Mouse (Mus musculus): ENCODE measurements around the gene Cap2.

Cap2 gene

DNA sequence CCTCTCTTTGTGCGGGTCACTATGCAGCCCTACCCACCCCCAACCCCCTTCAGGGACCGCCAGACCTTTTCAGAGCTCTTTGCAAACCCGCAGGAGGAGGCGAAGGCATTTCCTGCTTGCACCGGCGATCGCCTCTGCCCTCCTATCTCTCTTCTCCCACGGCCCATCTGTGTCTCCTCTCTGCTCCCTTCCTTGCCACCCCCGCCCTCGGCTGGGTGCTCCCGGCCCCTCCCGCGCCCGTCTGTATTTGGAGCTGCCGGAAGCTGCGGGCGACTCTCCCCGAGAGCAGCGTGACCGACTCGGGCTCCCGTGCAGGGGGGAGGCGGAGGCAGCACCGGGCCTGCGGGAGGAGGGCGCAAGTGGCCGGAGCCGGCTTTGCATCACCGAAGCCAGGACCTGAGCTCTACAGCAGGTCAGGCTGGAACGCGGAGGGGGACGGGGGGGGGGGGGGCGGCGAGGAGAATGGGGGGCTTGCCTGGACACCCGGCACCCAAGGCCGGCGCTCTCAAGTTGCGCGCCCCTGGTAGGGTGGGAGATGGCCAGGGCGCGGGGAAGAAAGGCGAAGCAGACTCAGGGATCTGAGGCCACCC is at the start of gene Cap2:
Gene Cap2 (plus strand): TSS at position 49 of the 590 bp plus-strand sequence.
- DNase-seq (ENCODE audit: low spot score in 2 of 2), result peak; percentile 86 to 93

DNA sequence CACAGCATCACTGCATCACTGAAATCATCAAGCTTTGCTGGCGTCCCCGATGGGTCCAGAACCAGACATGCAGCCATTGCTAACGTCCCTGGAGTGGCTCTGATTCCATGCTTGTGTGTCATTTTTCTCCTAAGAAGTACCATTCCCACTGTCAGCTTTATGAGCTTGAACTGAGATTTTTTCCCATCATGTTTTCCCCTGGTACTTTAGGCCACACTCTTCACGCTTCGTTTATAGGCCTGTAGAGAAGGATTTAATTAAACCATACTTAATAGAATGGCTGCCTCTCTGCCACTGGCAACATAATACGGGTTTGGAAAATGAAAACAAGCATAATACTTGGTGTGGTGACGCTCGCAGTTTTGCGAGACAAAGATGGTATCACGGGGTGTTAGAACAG is 42.1 kb upstream of the Cap2 start:
- no peak for DNase-seq (ENCODE audit: low spot score in 2 of 2)

DNA sequence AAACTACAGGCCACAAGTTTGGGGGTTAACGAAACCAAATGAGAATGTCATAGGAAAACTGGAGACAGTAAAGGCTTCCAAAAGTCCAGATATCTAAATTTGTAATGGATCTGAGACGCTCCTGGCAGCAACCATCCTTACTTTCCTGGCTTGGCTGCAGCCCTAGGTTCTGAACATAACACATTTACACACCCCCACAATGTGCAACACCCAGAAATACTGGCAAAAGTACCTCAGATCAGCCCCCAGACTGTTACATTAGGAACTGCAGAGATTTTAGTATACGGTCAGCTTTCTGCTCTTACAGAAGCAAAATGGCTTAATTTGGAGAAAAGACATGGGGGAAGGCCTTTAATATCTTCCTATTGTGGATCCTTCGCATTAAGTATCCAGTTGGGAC is 39.4 kb upstream of the Cap2 start:
- peak; percentile 5 to 59 for DNase-seq (ENCODE audit: low spot score in 2 of 2)

DNA sequence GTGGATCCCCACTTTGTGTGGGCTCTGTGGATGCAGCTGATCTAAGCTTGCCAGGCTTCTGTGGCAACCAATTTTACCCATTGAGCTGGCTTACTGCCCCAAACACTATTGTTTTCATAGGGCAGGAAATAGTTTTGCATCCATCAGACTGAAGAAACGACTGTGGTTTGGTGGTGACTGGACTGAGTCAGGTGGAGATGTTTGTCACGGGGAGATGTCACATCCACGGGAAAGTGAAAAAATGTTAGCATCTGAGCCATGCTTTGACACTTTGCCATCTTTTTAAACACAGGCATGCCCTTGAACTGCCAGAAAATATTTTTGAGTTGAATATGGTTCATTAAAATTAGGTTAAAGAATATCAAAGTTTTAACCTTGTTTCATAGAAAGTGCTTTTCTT is 37.9 kb upstream of the Cap2 start:
- no peak for DNase-seq (ENCODE audit: low spot score in 2 of 2)

DNA sequence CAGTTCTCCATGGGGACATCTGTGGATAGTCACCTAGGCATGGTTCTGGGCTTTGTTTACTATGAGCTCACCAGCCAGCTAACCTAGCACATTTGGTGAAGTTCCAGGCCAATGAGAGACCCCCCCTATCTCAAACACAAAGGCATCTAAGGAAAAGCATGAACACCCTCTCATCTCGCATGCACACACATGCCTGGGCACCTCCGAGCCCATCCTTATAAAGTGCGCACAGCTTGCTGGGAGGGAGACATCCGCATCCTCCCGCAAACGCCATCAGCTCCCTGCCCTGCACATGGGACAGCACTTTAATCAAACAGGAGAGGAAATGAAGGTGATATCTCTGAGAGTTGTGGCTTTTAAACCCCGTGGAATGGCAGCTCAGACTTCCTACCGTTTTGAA is 33.4 kb upstream of the Cap2 start:
- DNase-seq (ENCODE audit: low spot score in 2 of 2), result no peak

DNA sequence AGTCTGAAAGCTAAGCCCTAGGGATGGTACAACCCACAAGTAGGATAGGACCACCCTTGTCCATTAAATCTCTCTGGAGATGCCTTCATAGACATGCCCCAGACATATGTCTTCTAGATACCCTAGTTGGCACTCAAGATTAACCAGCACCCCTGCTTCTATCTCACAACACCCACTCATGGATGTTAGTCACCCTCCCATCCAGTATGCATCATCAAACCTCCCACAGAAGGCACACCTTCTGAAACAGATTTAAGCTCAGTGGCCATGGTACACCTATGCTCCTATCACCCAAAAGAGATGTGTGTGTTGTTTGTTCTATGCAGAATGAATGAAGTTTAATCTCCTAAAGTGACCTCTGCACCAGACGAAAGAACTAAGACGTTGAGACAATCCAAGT is 32.1 kb upstream of the Cap2 start:
- DNase-seq (ENCODE audit: low spot score in 2 of 2), result no peak

DNA sequence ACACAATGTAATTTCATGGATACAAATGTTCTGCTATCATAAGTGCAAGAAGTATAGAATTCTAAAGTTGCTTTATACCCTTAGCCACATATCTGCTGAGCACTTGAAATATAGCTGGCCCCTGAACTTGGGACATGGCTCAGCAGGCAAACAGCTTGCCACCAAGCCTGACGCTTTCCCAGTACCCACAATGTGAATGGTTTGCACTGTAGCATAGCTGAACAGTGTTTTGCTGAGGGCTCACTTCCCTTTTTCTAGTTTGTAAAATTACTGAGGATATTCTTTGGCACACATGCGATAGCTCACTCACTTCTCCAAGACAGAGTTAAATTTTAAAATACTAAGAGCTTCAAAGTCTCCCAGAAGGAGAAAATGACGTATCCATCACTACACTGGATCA is 20.4 kb upstream of the Cap2 start:
- DNase-seq (ENCODE audit: low spot score in 2 of 2), result no peak

DNA sequence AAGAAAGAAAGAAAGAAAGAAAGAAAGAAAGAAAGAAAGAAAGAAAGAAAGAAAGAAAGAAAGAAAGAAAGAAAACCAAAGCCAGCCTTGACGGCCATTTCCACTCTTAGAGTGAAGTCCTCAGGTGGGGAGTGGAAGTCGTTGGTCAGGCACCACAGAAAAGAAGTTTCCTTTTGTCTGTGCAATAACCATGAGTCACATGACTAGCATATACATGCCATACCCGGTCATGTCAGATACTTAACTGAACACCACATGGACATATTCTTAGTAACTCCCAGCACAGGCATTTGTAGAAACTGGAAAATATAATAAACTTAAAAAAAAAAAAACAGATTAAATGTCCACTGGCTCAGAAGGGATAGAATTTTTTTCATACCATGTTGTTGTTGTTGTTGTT is 16.0 kb upstream of the Cap2 start:
- DNase-seq (ENCODE audit: low spot score in 2 of 2), result no peak

DNA sequence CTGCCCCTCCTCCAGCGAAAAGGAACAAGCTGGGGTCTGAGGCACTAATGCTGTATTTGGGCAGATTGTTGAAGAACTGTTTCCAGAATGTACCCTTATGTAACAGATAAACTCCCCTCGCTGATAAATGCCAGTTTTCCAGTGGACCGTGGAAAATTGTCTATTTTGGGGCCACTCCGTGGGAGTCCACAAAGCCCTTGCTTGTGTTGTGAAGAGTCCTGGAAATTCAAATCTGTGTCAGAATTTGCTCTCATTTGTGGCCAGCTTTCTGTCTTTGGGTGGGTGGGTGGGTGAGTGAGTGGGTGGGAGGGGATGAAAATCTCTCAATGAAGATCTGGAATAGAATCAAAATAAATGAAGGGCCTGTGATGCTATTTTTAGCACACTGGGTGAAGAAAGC is 13.5 kb upstream of the Cap2 start:
- peak; percentile 16 to 44 for DNase-seq (ENCODE audit: low spot score in 2 of 2)

DNA sequence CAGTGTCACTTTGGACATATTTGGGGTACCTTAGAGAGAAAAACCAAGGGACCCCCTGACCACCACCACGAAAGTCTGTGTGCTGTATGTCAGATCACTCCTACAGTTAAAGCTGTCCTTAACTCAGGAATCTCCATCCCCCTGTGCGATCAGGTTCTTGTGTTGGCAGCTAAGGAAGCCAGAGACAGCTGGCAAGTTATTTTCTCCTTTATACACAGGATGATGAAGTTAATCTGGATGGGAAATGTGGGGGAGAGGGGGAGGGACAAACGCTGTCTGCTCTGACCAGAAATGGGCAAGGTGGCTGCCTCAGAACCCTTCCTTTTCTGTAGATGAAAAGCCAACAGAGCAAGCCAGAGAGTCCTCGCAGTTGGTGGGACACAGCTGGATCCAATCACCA is 11.0 kb upstream of the Cap2 start:
- no peak for DNase-seq (ENCODE audit: low spot score in 2 of 2)

DNA sequence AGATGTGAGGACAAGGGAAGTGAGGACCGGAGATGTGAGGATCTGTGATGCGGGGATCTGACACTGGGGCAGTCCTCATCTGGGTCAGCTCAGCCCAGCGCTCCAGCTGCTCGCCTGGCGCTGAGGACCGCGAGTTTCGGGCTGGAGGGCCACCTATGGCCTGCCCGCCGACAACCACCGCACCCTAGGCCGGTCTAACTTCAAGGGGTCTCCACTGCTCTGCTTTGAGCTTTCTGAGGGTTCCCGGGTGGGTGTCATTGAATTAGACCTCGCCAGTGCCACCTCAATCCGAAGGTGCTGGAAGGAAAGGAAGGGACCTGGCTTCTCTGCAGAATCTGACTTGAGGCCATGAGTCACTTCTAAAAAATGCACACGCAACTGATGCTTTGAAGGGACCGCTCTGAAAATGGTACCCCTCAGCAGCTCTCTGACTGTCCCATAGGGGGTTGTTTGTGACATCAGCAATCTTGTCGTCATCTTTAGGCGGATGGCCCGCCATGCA is 793 bp downstream of the Cap2 start:
- DNase-seq (ENCODE audit: low spot score in 2 of 2), result peak; percentile 19 to 28

DNA sequence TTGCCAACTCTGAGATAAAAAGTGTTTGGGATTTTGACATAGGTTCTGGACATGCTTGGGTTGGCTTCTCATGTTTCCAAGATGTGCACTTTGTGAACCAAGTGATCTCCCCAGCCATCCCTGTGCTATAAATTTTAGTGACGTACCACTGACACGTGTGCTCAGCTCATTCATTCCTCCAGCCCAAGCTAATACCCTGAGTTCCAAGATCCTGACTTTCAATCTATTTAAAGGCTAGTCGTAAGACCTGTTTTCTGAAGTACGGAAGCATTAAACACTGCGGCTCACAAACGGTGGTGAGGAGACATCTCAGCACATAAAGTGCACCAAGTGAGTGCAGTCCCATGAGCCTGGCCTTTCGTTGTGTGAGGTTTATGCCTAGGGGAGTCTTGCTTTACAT is 6.3 kb downstream of the Cap2 start:
- DNase-seq (ENCODE audit: low spot score in 2 of 2), result no peak

DNA sequence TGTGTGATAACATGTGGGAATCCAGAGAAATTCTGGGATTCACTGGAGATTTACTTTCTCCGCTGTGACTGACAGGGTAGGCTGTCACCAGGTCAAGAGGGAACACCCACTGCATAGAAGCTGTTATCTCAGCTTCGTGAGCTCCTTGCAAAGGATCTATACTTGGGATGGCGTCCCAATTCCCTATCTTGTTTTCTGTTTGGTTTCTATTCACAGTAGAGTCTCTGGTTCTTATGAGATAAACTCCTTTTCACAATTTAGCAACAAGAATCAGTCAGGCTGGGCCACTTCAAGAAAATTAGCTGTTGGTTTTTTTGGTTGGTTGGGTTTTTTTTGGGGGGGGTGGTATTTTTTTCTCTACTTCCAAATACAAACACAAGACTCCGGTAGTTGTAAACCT is 7.2 kb downstream of the Cap2 start:
- DNase-seq (ENCODE audit: low spot score in 2 of 2), result no peak

DNA sequence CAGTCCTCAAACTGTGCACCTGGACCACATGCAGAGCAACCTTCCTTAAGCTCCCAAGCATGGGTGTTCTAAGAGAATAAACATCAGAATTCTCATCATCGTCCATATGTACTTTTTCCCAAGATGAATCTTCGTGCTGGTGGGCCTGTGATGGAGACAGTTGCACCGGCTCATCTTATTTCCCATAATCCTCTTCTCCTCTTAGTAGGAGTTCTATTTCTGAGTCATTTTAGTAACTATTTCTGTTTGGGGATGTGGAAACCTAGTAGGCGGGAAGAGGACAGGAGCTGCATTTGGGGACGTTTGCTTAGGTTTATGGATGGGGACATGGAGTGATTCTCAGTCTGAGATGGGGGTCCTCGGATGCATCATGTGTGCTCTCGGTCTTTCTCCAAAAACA is 8.8 kb downstream of the Cap2 start:
- DNase-seq (ENCODE audit: low spot score in 2 of 2), result no peak

DNA sequence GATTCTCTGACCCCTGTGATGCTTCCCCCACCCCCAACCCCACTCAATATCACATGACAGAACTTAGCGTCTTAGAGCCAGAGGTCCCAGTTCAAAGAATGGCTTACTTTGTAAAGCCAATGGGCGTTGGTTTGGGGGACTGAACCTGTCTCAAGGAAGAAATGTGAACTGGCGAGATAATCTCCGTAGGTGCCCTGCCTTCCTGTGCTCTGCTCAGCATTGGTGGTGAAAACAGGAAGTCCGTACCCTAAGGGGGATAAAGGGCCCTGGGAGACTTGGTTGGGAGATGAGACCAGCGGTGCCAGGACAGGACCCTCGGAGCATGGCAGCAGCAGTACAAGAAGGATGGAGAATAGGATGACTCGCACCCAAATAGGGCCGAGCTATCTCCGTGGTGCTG is 12.8 kb downstream of the Cap2 start:
- no peak for DNase-seq (ENCODE audit: low spot score in 2 of 2)

DNA sequence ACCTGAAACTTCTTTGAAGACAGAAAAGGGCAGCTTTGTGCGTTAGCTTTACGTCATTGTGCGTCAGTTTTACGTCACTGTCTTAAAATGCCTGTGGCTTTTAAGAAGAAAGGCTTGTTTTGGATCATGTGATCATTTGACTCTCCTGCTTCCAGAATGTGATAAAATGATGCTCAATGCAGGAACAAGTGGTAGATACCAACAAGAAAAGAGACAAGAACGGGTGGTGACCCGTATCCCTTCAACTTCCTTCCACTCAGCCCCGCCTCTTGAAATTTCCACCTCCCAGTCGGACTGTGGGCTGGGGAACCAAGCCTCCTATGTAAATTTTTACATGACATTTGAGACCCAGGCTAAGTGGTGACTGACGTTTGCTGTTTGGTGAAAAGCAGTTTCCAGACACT is 13.5 kb downstream of the Cap2 start:
- DNase-seq (ENCODE audit: low spot score in 2 of 2), result no peak

DNA sequence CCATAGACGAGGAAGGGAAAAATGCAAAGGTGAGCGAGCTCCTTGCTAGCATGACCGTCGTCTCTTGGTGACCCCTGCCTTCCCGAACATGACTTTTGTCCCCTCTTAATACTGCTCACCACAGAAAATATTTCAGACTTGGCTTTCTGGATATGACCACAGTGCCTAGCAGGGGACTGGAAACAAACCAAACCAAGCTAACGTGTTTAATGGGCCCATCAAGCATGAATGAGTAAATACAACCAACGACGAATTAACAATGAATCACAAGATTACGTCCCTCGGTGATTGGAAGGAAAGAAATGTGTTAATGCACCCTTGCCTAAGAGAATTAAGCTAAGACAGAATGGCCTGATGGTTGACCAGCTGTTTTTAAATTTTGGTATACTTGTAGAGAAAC is 13.9 kb downstream of the Cap2 start:
- no peak for DNase-seq (ENCODE audit: low spot score in 2 of 2)

DNA sequence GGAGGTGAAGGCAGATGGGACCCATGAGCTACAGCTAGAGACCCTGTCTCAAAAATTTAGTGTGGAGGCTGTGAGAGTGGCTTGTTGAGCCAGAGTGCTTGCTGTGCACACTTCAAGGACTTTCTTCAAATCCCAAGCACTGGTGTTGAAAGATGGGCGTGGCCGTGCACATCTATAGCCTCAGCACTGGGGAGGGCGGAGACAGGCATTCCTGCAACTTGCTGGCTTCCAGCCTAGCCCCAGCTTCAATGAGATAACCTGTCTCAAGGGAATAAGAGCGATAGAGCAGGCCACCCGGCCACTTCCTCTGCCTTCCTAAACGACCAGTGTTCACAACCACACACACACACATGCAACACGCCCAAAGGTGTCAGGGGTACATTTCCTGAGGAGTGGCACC is 14.5 kb downstream of the Cap2 start:
- DNase-seq (ENCODE audit: low spot score in 2 of 2), result no peak

DNA sequence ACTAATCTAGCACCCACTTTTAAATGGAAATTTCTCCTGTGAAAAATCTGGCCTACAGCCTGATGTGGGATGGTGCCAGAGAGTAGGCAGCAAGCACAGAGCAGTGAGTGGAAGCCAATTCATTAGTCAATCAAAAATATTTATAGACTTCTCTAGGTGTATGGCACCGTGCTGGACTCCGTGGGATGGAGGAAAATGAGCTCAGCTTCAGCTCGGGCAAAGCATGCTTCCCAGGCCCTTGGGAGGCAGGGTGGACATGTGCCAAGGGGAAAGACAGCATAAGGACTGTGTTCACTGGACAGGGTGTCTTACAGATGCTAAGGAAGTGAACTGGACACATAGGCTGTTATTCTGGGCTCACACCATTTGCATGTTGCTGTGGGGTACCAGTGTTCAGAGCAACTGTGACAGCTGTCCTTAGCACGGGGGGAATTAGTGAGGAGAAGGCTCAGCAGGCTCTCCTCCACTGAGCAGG is 15.6 kb downstream of the Cap2 start:
- peak; percentile 78 to 90 for DNase-seq (ENCODE audit: low spot score in 2 of 2)

DNA sequence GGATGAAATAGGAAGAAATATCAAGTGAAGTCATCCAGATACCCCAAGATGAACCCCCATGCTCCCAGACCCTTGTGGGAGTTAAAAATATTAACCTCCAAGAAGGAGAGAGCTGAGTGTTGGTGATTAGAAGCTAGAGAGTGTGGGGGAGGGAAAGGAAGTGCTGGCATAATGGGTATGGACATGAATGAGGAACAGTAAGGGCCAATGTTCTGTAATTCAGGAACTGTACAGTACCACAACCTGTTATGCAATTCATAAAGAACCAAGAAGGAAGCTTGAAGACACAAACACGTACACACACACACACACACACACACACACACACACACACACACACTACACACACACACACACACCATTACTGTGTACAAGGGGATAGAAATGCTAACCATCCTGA is 19.8 kb downstream of the Cap2 start:
- no peak for DNase-seq (ENCODE audit: low spot score in 2 of 2)

DNA sequence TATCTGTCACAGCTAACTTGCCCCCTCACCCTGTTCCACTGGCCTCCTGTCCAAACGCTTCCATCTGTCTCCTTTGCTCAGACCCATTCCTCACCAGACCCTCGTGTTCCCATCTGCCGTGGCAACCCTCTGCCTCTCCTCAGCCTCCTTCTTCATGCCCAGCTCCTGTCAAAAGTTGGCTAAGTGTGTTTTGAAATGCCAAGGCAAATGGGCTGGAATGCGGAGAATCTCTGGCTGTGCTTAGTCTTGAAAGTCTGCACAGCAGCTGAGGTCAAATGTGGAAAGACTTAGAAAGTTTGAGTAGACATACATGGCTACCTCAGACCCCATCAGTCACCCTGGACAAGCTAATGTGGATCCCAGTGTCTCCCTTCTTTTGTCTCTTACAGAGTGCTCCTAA is 21.1 kb downstream of the Cap2 start:
- no peak for DNase-seq (ENCODE audit: low spot score in 2 of 2)

DNA sequence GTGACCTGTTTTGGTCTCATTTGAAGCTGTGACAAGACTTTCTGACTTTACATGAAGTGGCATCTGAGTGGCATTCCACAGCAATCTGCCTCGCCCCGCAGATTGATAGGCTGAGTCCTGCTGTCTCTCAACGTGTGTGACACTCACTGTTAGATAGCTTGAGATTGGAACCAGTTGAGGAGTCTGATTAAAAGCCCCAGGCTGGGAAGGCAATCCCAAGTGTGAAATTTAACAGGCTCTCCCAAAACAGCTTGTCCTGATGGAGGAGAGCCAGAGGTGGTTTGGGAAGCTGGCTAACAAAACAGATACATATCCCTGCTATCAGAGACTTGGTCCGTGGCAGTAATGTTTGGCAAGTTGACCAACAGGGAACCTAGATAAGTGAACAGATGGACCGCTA is 21.6 kb downstream of the Cap2 start:
- peak in 1 of 2 experiments; percentile 28 for DNase-seq (ENCODE audit: low spot score in 2 of 2)

DNA sequence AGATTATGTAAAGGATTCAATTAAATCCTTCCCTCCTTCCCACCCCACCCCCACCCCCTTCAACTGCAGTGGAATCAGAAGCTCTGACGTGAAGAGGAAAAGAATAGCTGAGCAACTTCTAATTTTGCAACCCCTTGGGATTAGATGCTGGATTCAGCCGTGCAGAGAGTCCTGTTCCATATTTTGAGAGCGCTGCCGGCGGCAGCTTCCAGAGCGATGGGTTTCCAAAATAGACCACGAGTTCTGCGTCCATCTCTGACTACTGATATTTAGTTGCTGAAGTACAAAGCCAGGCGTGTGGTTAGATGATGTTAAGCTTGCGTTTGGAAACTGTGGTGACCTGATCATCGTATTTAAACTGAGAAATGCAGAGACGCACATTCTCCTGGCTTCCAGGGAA is 22.1 kb downstream of the Cap2 start:
- DNase-seq (ENCODE audit: low spot score in 2 of 2), result peak; percentile 35 to 63
